Mouse (Mus musculus) C2C12 (cell line): ENCODE measurements around the gene Zfyve28.

ENCODE experiments used
- CEBPB ChIP-seq: IDR thresholded peaks from one replicate; pipeline ENCODE4 v1.6.1; 2011; ENCODE audit warnings: low read depth, mild to moderate bottlenecking, control low read depth, moderate library complexity
- CTCF ChIP-seq: IDR thresholded peaks from one replicate; pipeline ENCODE4 v1.5.1; 2011; ENCODE audit not compliant: control insufficient read depth, insufficient read depth, insufficient read length
- FOSL1 ChIP-seq: IDR thresholded peaks from one replicate; pipeline ENCODE4 v1.8.0; 2011; ENCODE audit warnings: mild to moderate bottlenecking, low read length; ENCODE audit not compliant: poor library complexity, insufficient read depth, severe bottlenecking
- MAX ChIP-seq: IDR thresholded peaks from one replicate; pipeline ENCODE4 v1.6.1; 2011; ENCODE audit warnings: mild to moderate bottlenecking, control low read depth
- MYOD1 ChIP-seq: IDR thresholded peaks from one replicate; pipeline ENCODE4 v1.6.1; 2011; ENCODE audit warnings: low read depth; ENCODE audit not compliant: control insufficient read depth, insufficient read length
- MYOG ChIP-seq: IDR thresholded peaks from one replicate; pipeline ENCODE4 v1.6.1; 2011; ENCODE audit not compliant: control insufficient read depth, insufficient read length; ENCODE audit errors: extremely low read depth
- USF1 ChIP-seq: IDR thresholded peaks from one replicate; pipeline ENCODE4 v1.6.1; 2011; ENCODE audit warnings: low read depth, mild to moderate bottlenecking, control low read depth, moderate library complexity

GRCm38 (mm10) chr5:34177821-34178220 lies 110.4 kb downstream of the Zfyve28 start:
- TF ChIP-seq CTCF (no peak), MYOG (no peak), MAX (no peak), FOSL1 (no peak), MYOD1 (no peak), USF1 (no peak), CEBPB (no peak)
